Mouse (Mus musculus): ENCODE results near the gene Galnt2. TPM values are rescaled to one million over a fixed set of nuclear protein-coding genes. Genes with fewer than 3 reads are reported as not detected.

Galnt2 gene
- polyA plus RNA-seq, 1 experiment from 2014 or later: 86.2 TPM

DNA sequence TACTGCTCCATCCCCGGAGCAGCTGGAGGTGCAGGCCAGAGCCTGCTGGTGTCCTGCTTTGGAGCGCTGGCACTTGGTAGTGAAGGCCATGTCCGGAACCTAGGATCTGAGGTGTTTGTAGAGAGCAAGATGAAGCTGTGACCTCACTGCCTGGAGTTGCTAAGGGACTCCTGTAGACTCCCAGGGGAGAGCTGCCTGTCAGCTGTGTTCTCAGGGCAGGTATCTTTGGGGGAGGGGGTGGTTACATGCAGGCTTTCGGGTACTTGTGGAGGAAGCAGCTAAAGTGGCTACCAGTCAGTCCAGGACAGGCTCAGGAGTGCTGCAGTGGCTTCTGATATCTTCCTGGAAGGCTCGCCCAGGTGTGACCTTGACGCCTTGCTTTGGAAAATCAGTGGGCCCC is 8.2 kb downstream of the Galnt2 start:
- WGBS: 87% methylated on average over 6 of the region's 6 CpGs
- Histone ChIP-seq H3K4me2 (replicated peaks) (no peak overlapping the region), H3K27me3 (no peaks in the 10 kb centered on the region), H3K4me1 (peaks cover 41% of the 10 kb centered on the region), H3K9me3 (peaks cover 6% of the 10 kb centered on the region; the same call in 1 of the 2 replicates), H3K36me3 (peaks cover 16% of the 10 kb centered on the region), H3K4me3 (no peak overlapping the region), H3K27ac (replicated peaks) (0 out of 2 replicates have a peak overlapping the region, but pooled peaks have one; percentile 0), H3K9ac (replicated peaks) (no peak overlapping the region)
- ATAC-seq (ENCODE audit: low FRiP score, low read depth): no peak

DNA sequence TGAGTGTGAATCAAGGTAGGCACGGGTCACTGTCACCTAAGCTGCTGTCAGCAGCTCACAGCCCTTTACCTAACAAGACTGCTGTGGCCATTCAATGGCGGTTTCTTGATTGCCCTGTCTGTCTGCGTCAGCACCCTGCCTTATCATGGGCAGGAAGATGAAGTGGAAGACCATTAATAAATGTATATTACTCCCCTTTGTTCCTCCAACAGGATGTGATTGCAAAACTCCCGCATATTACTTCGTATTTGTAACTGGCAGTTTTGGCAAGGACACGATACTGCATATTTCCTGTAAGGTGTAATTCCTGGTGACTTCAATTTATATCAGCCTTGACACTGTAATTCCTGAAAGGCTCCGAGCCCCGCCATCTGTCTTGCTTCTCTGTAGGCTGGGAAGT is 9.7 kb downstream of the Galnt2 start:
- Histone ChIP-seq H3K4me2 (replicated peaks) (no peak overlapping the region), H3K4me3 (no peak overlapping the region), H3K36me3 (peaks cover 24% of the 10 kb centered on the region), H3K4me1 (peaks cover 29% of the 10 kb centered on the region), H3K9ac (replicated peaks) (no peak overlapping the region), H3K27ac (replicated peaks) (peak overlapping the region; percentile 42; the same call in 1 of the 2 replicates), H3K27me3 (no peaks in the 10 kb centered on the region), H3K9me3 (peaks cover 6% of the 10 kb centered on the region; the same call in 1 of the 2 replicates)
- no peak for ATAC-seq (ENCODE audit: low FRiP score, low read depth)
- WGBS: 85% methylated on average over 8 of the region's 8 CpGs

DNA sequence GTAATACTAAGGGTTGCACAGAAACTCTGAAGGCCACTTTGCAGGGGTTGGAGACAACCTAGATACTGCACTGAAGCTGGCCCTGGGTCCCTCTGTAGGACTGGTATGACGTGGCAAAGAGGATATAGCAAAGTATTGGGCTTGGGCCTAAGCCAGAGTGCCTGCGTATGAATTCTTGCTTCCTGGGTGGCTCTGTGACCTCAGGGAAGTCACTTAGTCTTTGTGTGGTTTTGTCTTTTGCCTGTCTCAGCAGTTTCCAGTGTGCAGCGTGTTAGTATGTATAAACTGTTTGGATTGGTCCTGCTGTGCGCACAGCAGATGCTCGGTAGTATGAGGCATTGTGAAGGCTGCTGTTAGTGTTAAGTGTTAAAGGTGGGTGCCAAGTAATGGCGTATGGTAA is 11.0 kb downstream of the Galnt2 start:
- no peaks in the 10 kb centered on the region for H3K27me3 ChIP-seq
- H3K27ac ChIP-seq (replicated peaks): no peak overlapping the region
- no peak overlapping the region for H3K4me2 ChIP-seq (replicated peaks)
- peaks cover 6% of the 10 kb centered on the region; the same call in 1 of the 2 replicates for H3K9me3 ChIP-seq
- 89% methylated on average over 6 of the region's 6 CpGs for WGBS
- H3K36me3 ChIP-seq: peaks cover 33% of the 10 kb centered on the region
- no peak overlapping the region for H3K4me3 ChIP-seq
- peaks cover 25% of the 10 kb centered on the region for H3K4me1 ChIP-seq
- ATAC-seq (ENCODE audit: low FRiP score, low read depth): no peak
- H3K9ac ChIP-seq (replicated peaks): no peak overlapping the region

DNA sequence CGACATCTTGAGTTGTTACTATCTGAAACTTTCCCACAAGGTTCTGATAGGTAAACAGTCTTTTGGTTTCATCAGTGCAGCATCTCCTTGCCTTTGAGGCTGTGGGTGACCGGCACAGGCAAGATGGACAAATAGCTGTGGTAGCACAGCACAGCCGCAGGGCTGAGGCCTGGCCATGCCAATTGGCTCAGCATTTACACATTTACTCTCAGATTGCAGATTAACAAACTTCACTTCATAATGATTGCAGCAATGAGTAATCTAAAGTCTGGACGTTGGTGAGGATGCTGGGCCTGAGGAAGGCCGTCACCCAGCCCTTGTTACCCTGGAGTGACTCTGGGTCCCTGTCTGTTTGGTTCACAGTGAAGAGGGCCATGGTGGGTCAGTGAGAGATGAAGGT is 11.7 kb downstream of the Galnt2 start:
- no peak for ATAC-seq (ENCODE audit: low FRiP score, low read depth)
- no peak overlapping the region for H3K4me3 ChIP-seq
- H3K4me2 ChIP-seq (replicated peaks): no peak overlapping the region
- H3K9me3 ChIP-seq: peaks cover 6% of the 10 kb centered on the region; the same call in 1 of the 2 replicates
- H3K9ac ChIP-seq (replicated peaks): no peak overlapping the region
- no peak overlapping the region for H3K27ac ChIP-seq (replicated peaks)
- H3K36me3 ChIP-seq: peaks cover 33% of the 10 kb centered on the region
- H3K27me3 ChIP-seq: no peaks in the 10 kb centered on the region
- 99% methylated on average over 5 of the region's 5 CpGs for WGBS
- H3K4me1 ChIP-seq: peaks cover 25% of the 10 kb centered on the region

DNA sequence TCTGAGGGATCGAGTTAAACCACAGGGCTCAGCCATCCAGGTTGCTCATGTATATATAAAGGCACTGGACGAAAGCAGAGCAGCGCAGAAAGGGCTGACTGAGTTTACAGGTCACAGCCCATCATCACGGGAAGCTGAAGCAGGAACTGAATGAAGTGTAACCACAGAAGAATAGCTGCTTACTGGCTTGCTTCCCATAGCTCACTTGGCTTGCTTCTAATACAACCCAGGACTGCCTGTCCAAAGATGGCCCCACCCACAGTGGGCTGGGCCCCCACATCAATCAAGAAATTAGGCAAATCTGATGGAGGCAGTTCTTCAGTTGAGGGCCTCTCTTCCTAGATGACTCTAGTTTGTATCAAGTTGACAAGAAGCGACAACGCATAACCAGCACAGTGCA is 16.4 kb downstream of the Galnt2 start:
- Histone ChIP-seq H3K27ac (replicated peaks) (no peak overlapping the region), H3K9me3 (peaks cover 6% of the 10 kb centered on the region; the same call in 1 of the 2 replicates), H3K9ac (replicated peaks) (no peak overlapping the region), H3K36me3 (peaks cover 33% of the 10 kb centered on the region), H3K4me2 (replicated peaks) (no peak overlapping the region), H3K4me3 (no peak overlapping the region), H3K4me1 (peaks cover 14% of the 10 kb centered on the region), H3K27me3 (no peaks in the 10 kb centered on the region)
- no peak for ATAC-seq (ENCODE audit: low FRiP score, low read depth)
- 92% methylated on average over 6 of the region's 6 CpGs for WGBS

DNA sequence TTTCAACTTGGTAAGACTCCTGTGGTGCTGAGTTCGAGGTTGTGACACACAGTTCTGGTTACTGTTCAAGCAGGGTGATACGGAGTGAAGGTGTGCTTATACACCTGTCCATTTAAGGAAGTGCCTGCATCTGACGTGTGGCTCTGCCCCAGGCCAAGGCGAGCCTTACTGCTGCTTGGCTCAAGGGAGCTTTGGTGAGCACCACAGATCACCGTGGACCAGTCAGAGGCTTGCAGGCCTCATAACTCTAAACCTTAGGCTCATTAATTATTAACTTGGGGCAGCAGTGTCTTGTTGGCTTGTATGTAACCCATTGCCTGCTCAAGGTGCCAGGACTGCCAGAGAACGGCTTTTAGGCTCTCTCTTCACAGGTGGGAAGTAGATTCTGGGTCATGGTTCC is 17.5 kb downstream of the Galnt2 start:
- Histone ChIP-seq H3K9ac (replicated peaks) (no peak overlapping the region), H3K4me2 (replicated peaks) (no peak overlapping the region), H3K27me3 (no peaks in the 10 kb centered on the region), H3K36me3 (peaks cover 24% of the 10 kb centered on the region), H3K9me3 (peaks cover 5% of the 10 kb centered on the region; the same call in 1 of the 2 replicates), H3K27ac (replicated peaks) (no peak overlapping the region), H3K4me3 (no peak overlapping the region), H3K4me1 (peaks cover 18% of the 10 kb centered on the region)
- WGBS: 96% methylated on average over 6 of the region's 6 CpGs
- ATAC-seq (ENCODE audit: low FRiP score, low read depth): no peak

DNA sequence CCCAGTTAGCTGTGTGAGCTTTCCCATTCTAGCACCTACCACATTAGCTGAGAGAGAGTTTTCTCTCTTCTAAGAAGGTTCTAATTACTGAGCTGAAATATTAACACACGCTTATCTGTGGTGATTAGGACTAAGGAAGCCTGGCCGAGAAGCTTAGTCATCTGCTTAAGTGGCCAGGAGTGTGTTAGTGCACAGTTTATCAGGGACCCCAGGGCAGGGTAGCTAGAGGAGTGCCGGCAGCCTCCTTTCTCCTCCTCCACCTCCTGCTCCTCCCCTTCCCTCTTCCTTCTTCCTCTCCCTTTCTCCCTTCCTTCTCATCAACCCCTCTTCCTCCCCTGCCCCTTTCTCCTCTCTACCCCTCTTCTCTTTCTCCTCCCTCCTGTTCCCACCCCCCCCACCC is 19.1 kb downstream of the Galnt2 start:
- H3K27ac ChIP-seq (replicated peaks): peak overlapping the region; percentile 49
- H3K36me3 ChIP-seq: peaks cover 15% of the 10 kb centered on the region; the same call in 1 of the 2 replicates
- ATAC-seq (ENCODE audit: low FRiP score, low read depth): no peak

DNA sequence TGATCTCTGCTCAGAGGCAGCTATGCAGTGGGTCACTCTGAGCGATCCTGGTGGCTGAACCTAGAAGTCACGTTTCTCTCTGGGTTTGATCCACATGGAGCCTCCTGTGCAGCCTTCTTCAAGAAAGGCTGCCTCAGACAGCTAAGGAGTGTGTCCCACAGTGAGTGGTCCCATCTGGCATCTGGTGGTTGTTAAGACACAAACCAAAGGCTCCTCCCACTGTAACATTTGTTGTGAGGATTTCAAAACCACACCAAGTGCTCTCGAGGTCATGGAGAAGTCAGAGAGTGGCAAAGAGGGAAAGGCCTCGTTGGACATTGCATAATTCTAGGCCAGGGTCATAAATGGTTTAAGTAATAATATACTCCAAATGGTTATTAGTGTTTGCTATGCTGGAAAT is 19.6 kb downstream of the Galnt2 start:
- Histone ChIP-seq H3K4me1 (peaks cover 18% of the 10 kb centered on the region), H3K9ac (replicated peaks) (no peak overlapping the region), H3K4me3 (no peak overlapping the region), H3K9me3 (no peaks in the 10 kb centered on the region), H3K27ac (replicated peaks) (peak overlapping the region; percentile 49), H3K4me2 (replicated peaks) (no peak overlapping the region), H3K36me3 (peaks cover 10% of the 10 kb centered on the region; the same call in 1 of the 2 replicates), H3K27me3 (no peaks in the 10 kb centered on the region)
- WGBS: 36% methylated on average over 4 of the region's 4 CpGs
- ATAC-seq (ENCODE audit: low FRiP score, low read depth): no peak

More for the DNA sequence above, 19.1 kb downstream of the Galnt2 start:
- Histone ChIP-seq H3K27me3 (no peaks in the 10 kb centered on the region), H3K9ac (replicated peaks) (no peak overlapping the region), H3K4me3 (no peak overlapping the region), H3K9me3 (no peaks in the 10 kb centered on the region), H3K4me2 (replicated peaks) (no peak overlapping the region), H3K4me1 (peaks cover 18% of the 10 kb centered on the region)
- 40% methylated on average over 3 of the region's 3 CpGs for WGBS

DNA sequence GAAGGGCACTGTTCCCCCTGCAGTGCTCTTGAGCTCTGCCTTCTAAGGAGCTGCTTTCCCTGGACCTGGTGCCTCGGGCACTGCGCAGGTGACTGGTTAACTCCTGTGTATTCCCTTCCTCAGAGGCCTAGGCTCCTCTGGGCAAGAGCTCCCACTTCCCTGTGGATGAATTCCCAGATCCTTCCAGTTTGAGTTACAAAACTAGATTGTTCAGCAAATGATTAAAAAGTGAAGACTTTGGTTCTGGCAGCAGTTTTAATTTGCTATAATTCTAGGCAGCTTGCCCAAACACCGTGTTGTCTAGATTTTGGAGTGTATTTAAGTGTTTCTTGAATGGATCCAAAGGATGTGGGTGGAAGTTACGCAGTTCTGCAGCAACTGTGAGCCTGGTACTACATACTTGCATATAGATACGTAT is 21.4 kb downstream of the Galnt2 start:
- no peaks in the 10 kb centered on the region for H3K9me3 ChIP-seq
- H3K4me2 ChIP-seq (replicated peaks): no peak overlapping the region
- ATAC-seq (ENCODE audit: low FRiP score, low read depth): no peak
- H3K27ac ChIP-seq (replicated peaks): no peak overlapping the region
- WGBS: 94% methylated on average over 5 of the region's 5 CpGs
- H3K9ac ChIP-seq (replicated peaks): no peak overlapping the region
- H3K36me3 ChIP-seq: no peaks in the 10 kb centered on the region
- H3K27me3 ChIP-seq: no peaks in the 10 kb centered on the region
- no peak overlapping the region for H3K4me3 ChIP-seq
- H3K4me1 ChIP-seq: peaks cover 36% of the 10 kb centered on the region

DNA sequence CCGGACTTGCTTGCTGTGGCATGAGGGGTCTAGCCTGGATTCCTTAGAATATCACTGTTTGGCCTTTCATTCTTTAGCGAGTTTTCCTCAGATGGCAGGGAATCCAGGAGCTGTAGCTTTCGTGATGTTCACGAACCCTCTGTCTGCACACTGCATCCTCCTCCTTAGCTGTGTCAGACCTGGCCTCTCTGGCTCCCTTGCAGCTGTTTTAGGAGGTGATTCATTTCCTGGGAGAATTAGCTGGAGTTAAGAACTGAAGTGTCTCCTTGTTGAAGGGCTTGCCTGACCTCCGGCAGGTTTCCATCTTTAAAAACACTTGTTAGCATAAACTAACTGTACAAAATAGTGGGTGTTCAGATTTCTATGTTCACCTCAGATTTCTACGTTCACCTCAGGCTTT is 22.7 kb downstream of the Galnt2 start:
- H3K4me3 ChIP-seq: no peak overlapping the region
- no peak overlapping the region for H3K4me2 ChIP-seq (replicated peaks)
- H3K27me3 ChIP-seq: no peaks in the 10 kb centered on the region
- no peak for ATAC-seq (ENCODE audit: low FRiP score, low read depth)
- 94% methylated on average over 6 of the region's 6 CpGs for WGBS
- H3K4me1 ChIP-seq: peaks cover 45% of the 10 kb centered on the region
- H3K9me3 ChIP-seq: no peaks in the 10 kb centered on the region
- H3K9ac ChIP-seq (replicated peaks): no peak overlapping the region
- H3K36me3 ChIP-seq: no peaks in the 10 kb centered on the region
- no peak overlapping the region for H3K27ac ChIP-seq (replicated peaks)

DNA sequence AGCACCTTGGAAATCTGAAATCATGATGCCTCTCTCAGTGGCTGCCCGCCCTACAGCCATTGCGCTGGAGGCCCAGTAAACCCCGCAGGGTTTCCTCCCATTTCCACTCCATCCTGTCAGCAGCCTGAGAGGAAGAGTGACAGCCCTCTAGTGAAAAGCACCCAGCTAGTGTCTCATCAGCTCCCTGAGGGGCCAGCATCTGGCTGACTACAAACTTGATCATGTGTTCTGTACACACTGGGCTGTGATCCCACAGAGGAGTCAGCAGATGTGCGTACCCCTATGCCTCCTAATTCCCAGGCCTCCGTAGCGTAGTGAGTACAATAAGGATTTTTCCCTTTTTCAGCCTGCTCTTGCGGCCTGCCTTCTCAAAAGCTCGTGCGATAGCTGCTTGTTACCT is 25.6 kb downstream of the Galnt2 start:
- ATAC-seq (ENCODE audit: low FRiP score, low read depth): no peak
- H3K27me3 ChIP-seq: no peaks in the 10 kb centered on the region; the same call in 1 of the 2 replicates
- no peaks in the 10 kb centered on the region for H3K9me3 ChIP-seq
- H3K4me1 ChIP-seq: peaks cover 51% of the 10 kb centered on the region
- no peak overlapping the region for H3K4me2 ChIP-seq (replicated peaks)
- peak overlapping the region; percentile 52 for H3K27ac ChIP-seq (replicated peaks)
- no peaks in the 10 kb centered on the region for H3K36me3 ChIP-seq
- H3K4me3 ChIP-seq: no peak overlapping the region
- H3K9ac ChIP-seq (replicated peaks): no peak overlapping the region
- WGBS: 80% methylated on average over 9 of the region's 9 CpGs

DNA sequence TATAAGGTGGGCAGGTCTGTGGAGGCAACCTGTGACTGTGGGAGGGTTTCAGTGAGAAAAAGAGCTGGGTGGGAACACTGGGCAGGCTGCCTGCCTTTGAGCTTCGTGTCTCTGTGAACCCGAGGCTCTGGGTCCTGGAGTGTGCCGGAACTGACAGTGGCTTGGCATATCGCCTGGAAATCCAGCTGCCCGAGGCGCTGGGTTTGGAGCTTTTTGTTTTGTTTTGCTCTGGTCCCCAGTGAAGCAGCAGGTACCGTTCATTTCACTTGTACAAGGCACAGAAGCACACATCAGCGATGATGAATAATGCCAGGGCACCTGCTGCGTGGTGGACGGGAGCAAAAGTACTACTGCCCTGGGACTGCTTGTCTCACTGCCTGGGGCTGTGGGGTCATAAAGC is 26.2 kb downstream of the Galnt2 start:
- WGBS: 76% methylated on average over 10 of the region's 10 CpGs
- H3K9me3 ChIP-seq: no peaks in the 10 kb centered on the region
- no peaks in the 10 kb centered on the region for H3K36me3 ChIP-seq
- peak overlapping the region; percentile 52 for H3K27ac ChIP-seq (replicated peaks)
- no peak overlapping the region for H3K4me2 ChIP-seq (replicated peaks)
- peaks cover 56% of the 10 kb centered on the region for H3K4me1 ChIP-seq
- no peaks in the 10 kb centered on the region; the same call in 1 of the 2 replicates for H3K27me3 ChIP-seq
- ATAC-seq (ENCODE audit: low FRiP score, low read depth): no peak
- no peak overlapping the region for H3K9ac ChIP-seq (replicated peaks)
- H3K4me3 ChIP-seq: no peak overlapping the region

DNA sequence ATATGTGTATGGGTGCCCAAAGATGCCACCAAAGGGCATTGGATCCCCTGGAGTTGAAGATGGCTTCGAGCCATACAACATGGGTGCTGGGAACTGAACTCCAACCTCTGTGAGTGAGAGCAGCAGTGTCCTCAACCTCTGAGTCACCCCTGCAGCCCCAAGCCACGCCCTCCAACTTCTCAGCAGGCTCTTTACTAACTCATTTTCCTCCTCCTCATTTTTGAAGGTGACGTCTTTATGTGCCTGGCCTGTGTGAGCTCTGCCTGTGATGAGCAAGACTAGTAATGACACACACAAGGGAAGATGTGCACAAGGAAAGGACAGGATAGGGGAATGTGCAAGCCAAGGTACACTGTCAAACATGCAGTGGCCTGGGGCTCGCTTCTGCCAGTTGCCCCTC is 28.0 kb downstream of the Galnt2 start:
- Histone ChIP-seq H3K9ac (replicated peaks) (no peak overlapping the region), H3K27ac (replicated peaks) (no peak overlapping the region), H3K9me3 (no peaks in the 10 kb centered on the region), H3K27me3 (no peaks in the 10 kb centered on the region; the same call in 1 of the 2 replicates), H3K4me2 (replicated peaks) (no peak overlapping the region), H3K4me3 (no peak overlapping the region), H3K4me1 (peaks cover 70% of the 10 kb centered on the region), H3K36me3 (no peaks in the 10 kb centered on the region)
- WGBS: 90% methylated on average over 4 of the region's 4 CpGs
- ATAC-seq (ENCODE audit: low FRiP score, low read depth): no peak

All from midbrain, embryonic 12.5 days (tissue).